Mouse (Mus musculus): Measurements from ENCODE around the gene Bad. TPM values are rescaled to one million over a fixed set of nuclear protein-coding genes. Genes with fewer than 3 reads are reported as not detected.
A peak's percentile ranks its signal among the peaks of the same experiment; 100 is the strongest.

The Bad gene
- polyA plus RNA-seq, 1 experiment from 2014 or later, result 87.4 TPM

DNA sequence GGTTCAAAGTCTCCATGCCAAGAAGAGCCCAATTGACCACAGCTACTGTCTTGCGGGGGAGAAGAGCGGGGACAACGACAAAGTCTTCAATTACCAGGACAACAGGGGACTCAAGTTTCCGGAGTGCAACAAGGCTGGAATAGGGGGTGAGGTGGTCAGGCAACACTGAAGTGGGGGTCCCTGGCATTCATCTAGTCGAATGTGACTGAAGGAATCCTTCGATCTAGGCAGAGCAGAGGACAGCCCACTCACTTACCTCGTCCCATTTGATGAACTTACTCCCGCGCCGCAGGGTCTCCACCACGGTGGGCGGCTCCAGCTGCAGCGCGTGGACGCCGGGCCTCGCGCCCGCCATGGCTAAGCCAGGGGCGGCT, 27.6 kb downstream of the Bad start:
- Histone ChIP-seq H3K9me3 (ENCODE audit: control insufficient read depth, low read length) (no peaks in the 10 kb centered on the region), H3K4me2 (ENCODE audit: low read depth, low read length) (peak overlapping the region; percentile 41), H3K9ac (replicated peaks; ENCODE audit: low read depth, low read length) (0 out of 2 replicates have a peak overlapping the region, but pooled peaks have one; percentile 4), H3K27ac (ENCODE audit: low read depth, low read length) (no peak overlapping the region), H3K36me3 (ENCODE audit: control insufficient read depth, insufficient read depth, low read length) (no peaks in the 10 kb centered on the region), H3K27me3 (ENCODE audit: control insufficient read depth, insufficient read depth, low read length) (no peaks in the 10 kb centered on the region; the same call in 1 of the 2 replicates), H3K4me3 (ENCODE audit: low read depth, low read length) (peak overlapping the region; percentile 25), H3K4me1 (ENCODE audit: control insufficient read depth, insufficient read depth, low read length) (peaks cover 9% of the 10 kb centered on the region; the same call in 1 of the 2 replicates)
- WGBS, result 3% methylated on average over 8 of the region's 20 CpGs
- ATAC-seq (ENCODE audit: low read depth), result 0 out of 2 replicates have a peak, but pooled peaks have one; percentile 7

DNA sequence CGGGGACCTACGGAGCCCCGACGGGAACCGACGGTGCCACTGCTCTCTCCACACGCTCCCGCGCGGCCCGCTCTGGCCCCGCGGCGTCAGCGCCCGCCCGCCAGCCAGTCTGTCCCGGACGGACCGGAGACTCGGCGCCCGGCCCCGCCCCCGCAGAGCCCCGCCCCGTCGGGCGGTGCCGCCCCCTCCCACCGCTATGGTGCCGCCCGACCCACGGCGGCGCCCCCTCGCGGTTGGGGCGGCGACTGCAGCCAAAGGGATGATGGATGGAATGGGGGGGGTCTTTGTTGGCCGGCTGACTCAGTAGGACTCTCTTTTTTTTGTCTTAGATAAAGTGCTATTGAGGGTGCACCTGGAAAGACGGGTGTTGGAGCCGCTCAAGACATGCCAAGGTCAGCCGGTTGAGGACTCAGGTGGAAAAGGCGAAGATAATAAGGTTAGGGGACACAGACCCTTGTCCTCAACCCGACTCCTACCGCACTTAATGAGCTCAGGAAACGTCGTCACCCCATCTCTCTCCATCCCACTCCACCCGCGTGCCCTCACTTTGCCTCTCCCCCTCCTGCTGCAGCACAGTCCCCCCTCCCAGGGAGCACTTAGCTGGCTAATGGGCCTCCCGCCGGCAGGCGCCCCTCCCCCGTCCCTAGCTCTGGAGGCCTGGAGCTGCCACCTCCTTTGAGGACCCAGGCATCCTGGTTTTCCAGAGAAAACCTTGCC, 28.2 kb downstream of the Bad start:
- under 1% methylated on average over 50 of the region's 55 CpGs for WGBS
- Histone ChIP-seq H3K27me3 (ENCODE audit: control insufficient read depth, insufficient read depth, low read length) (no peaks in the 10 kb centered on the region; the same call in 1 of the 2 replicates), H3K4me2 (ENCODE audit: low read depth, low read length) (peak overlapping the region; percentile 41), H3K9ac (replicated peaks; ENCODE audit: low read depth, low read length) (0 out of 2 replicates have a peak overlapping the region, but pooled peaks have one; percentile 4), H3K9me3 (ENCODE audit: control insufficient read depth, low read length) (no peaks in the 10 kb centered on the region), H3K4me1 (ENCODE audit: control insufficient read depth, insufficient read depth, low read length) (peaks cover 9% of the 10 kb centered on the region; the same call in 1 of the 2 replicates), H3K27ac (ENCODE audit: low read depth, low read length) (no peak overlapping the region), H3K36me3 (ENCODE audit: control insufficient read depth, insufficient read depth, low read length) (no peaks in the 10 kb centered on the region), H3K4me3 (ENCODE audit: low read depth, low read length) (peak overlapping the region; percentile 25)
- ATAC-seq (ENCODE audit: low read depth), result 0 out of 2 replicates have a peak, but pooled peaks have one; percentile 9

DNA sequence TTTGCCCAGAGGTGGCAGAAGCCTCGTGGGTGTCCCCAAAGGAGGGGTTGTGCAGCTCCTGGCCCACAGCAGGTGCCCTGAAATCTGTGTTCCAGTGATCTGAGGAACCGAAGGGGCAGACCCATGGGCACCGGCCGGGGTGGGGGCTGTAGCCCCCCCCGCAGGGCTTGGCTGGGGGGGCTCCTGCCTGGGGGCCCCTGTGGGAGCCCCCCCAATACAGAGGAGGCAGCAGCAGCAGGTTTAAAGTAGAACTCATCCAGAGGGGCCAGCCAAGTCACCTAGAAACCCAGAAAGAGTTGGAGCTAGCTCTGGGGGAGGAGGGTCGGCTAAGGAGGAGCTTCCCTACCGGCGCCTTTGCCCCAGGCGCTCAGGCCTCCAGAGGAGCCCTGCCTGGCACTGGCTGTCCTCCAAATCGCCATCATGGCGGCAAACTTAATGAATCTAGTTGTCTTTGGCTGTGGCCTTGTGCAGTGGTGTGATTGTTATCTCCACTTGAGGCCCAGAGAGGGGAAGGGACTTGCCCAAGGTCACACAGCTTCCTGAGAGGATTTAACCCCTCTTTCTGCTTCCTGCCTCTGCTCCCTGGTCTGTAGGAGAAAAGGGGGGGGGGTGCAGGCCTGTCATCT, 28.9 kb downstream of the Bad start:
- no peak for ATAC-seq (ENCODE audit: low read depth)
- Histone ChIP-seq H3K4me3 (ENCODE audit: low read depth, low read length) (no peak overlapping the region), H3K9ac (replicated peaks; ENCODE audit: low read depth, low read length) (no peak overlapping the region), H3K4me1 (ENCODE audit: control insufficient read depth, insufficient read depth, low read length) (peaks cover 9% of the 10 kb centered on the region; the same call in 1 of the 2 replicates), H3K9me3 (ENCODE audit: control insufficient read depth, low read length) (no peaks in the 10 kb centered on the region), H3K36me3 (ENCODE audit: control insufficient read depth, insufficient read depth, low read length) (no peaks in the 10 kb centered on the region), H3K27me3 (ENCODE audit: control insufficient read depth, insufficient read depth, low read length) (no peaks in the 10 kb centered on the region; the same call in 1 of the 2 replicates), H3K27ac (ENCODE audit: low read depth, low read length) (no peak overlapping the region), H3K4me2 (ENCODE audit: low read depth, low read length) (peak overlapping the region; percentile 41)
- 15% methylated on average over 11 of the region's 11 CpGs for WGBS

DNA sequence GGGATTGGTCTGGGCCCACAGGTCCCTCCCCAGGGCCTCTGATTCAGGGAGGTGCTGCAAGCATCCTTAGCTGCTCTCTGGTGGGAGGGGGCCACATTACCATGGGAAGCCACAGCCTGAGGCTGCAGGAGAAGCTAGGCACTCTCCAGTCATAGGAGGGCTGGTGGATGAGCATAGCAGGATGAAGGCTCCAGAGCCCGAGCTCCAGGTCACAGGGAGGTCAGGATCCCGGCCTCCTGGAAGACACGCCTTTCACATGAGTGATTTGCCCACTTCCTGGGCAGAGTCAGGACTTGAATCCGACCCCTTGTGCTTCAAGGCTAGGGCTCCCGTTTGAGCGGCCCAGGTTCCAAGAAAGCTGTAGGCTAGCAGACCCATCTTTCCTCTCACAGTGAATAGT, 30.0 kb downstream of the Bad start:
- H3K9ac ChIP-seq (replicated peaks; ENCODE audit: low read depth, low read length), result no peak overlapping the region
- WGBS, result 24% methylated on average over 6 of the region's 6 CpGs
- no peaks in the 10 kb centered on the region for H3K36me3 ChIP-seq (ENCODE audit: control insufficient read depth, insufficient read depth, low read length)
- no peak overlapping the region for H3K4me2 ChIP-seq (ENCODE audit: low read depth, low read length)
- H3K27me3 ChIP-seq (ENCODE audit: control insufficient read depth, insufficient read depth, low read length), result no peaks in the 10 kb centered on the region; the same call in 1 of the 2 replicates
- no peak overlapping the region for H3K27ac ChIP-seq (ENCODE audit: low read depth, low read length)
- H3K4me3 ChIP-seq (ENCODE audit: low read depth, low read length), result no peak overlapping the region
- H3K9me3 ChIP-seq (ENCODE audit: control insufficient read depth, low read length), result no peaks in the 10 kb centered on the region
- ATAC-seq (ENCODE audit: low read depth), result no peak
- H3K4me1 ChIP-seq (ENCODE audit: control insufficient read depth, insufficient read depth, low read length), result peaks cover 12% of the 10 kb centered on the region

DNA sequence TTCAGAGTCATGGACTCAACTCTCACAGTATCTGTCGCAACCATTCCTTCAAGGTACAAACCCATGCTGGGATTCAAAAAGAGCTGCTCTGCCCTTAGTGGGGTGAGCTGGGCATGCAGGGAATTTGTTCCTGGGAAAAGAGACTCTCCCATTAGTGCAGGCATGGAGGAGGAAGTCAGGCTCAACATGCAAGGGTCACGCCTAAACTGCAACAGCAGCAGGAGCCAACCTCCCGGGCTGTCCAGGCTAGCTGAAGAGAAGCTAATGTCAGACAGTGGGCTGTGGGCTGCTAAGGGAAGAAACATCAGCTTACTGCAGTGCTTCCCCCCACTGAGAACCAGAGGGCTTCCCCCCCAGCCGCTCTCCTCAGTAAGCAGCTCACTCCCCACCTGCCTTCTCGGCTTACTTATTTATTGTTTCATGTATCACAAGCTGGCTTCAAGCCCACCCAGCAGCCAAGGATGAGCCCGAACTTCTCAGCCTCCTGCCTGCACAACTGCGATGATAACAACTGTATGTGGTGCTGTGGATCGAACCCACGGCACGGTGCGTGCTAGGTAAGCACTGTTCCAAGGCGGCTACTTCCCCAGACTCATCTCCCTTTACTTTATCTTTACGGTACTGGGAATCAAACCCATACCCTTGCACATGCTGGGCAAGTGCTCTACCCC, 30.7 kb downstream of the Bad start:
- 78% methylated on average over 13 of the region's 13 CpGs for WGBS
- no peak overlapping the region for H3K9ac ChIP-seq (replicated peaks; ENCODE audit: low read depth, low read length)
- no peak overlapping the region for H3K4me3 ChIP-seq (ENCODE audit: low read depth, low read length)
- no peak overlapping the region for H3K27ac ChIP-seq (ENCODE audit: low read depth, low read length)
- H3K4me2 ChIP-seq (ENCODE audit: low read depth, low read length), result no peak overlapping the region
- no peaks in the 10 kb centered on the region for H3K9me3 ChIP-seq (ENCODE audit: control insufficient read depth, low read length)
- peaks cover 18% of the 10 kb centered on the region for H3K4me1 ChIP-seq (ENCODE audit: control insufficient read depth, insufficient read depth, low read length)
- H3K36me3 ChIP-seq (ENCODE audit: control insufficient read depth, insufficient read depth, low read length), result peaks cover 2% of the 10 kb centered on the region
- H3K27me3 ChIP-seq (ENCODE audit: control insufficient read depth, insufficient read depth, low read length), result no peaks in the 10 kb centered on the region; the same call in 1 of the 2 replicates
- no peak for ATAC-seq (ENCODE audit: low read depth)

DNA sequence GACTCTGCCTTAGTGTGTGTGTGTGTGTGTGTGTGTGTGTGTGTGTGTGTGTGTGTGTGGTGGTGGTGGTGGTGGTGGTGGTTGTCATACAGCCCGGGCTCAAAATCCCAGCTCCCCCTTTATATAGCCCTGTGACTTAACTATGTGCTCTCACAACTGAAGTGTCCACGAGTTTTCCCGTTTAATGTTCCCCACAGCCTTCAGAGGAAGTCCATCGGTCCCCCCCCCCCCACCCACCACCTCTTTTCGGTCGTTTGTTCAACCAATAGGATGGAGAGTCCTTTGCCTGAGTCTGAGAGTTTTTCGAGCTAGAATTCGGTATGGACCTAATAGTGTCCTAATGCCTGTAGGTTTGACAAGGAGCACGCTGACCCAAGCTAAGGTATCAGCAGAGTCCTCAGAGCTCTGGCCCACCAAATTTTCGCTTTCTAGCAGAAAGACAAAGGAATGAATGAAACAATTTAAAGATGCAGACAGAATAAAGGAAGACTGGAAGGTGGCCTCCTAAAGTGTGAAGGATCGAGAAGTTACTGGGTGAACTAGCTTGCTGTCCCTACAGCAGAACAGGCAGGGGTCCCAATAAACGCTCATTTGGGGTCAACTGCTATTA, 32.0 kb downstream of the Bad start:
- peak overlapping the region; percentile 92; the same call in 1 of the 2 replicates for H3K27ac ChIP-seq (ENCODE audit: low read depth, low read length)
- no peaks in the 10 kb centered on the region for H3K9me3 ChIP-seq (ENCODE audit: control insufficient read depth, low read length)
- ATAC-seq (ENCODE audit: low read depth), result no peak

DNA sequence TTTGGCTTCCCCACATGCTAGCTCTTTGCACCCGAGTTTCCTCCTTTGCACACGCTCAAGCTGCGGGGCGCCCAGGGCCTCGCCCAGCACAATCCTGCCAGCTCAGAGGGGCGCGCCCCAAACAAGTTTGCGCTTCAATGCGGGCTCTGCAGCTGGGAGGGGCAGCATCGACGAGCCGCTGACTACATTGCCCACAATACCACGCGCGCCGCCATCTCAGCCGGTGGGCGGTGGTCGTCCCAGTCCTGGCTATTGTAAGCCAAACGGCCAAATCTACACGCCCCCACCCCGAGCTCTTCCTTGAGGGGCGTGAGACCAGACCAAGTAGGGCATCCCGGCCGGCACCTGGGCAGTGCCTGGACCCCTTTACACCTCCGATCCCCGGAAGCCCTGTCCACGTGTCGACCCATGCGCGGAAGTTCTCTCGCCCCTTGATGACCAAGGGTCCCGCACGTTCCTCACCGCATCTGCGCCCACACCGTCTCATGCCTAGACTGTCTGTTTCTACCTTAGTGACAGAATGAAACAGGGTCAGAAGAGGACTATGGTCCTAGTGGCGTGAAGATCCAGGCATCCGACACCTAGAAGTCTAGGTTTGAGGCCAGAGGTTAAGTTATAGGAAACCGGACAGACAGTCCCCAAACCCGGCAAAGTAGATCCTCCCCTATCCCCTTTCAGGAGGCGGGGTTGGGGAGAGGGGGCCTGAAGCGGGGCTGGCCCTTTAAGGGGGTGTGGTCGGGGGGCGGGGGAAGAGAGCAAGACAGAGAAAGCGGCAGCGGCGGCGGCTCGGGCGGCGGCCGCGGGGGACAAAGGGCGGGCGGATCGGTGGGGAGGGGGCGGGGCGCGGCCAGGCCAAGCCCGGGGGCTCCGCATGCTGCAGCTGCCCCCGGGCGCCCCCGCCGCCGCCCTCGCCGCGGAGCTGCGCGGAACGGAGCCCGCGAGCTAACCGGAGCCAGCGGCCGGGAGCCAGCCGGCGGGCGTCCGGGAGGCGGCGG, 32.8 kb downstream of the Bad start, which contains the start of gene Ppp1r14b:
Gene Ppp1r14b (plus strand): TSS at position 758 of the 995 bp plus-strand sequence.
- no peaks in the 10 kb centered on the region for H3K9me3 ChIP-seq (ENCODE audit: control insufficient read depth, low read length)
- peak within 1 kb of the TSS; percentile 78 for H3K4me3 ChIP-seq (ENCODE audit: low read depth, low read length)
- H3K9ac ChIP-seq (replicated peaks; ENCODE audit: low read depth, low read length), result peak within 1 kb of the TSS; percentile 81
- peak within 1 kb of the TSS; percentile 90 for H3K4me2 ChIP-seq (ENCODE audit: low read depth, low read length)
- ATAC-seq (ENCODE audit: low read depth), result peak; percentile 60
- H3K27ac ChIP-seq (ENCODE audit: low read depth, low read length), result peak within 1 kb of the TSS; percentile 92
- WGBS, result 2% methylated on average over 65 of the region's 84 CpGs
- H3K4me1 ChIP-seq (ENCODE audit: control insufficient read depth, insufficient read depth, low read length), result peaks cover 34% of the 10 kb centered on the region
- no peaks in the 10 kb centered on the region for H3K27me3 ChIP-seq (ENCODE audit: control insufficient read depth, insufficient read depth, low read length)
- H3K36me3 ChIP-seq (ENCODE audit: control insufficient read depth, insufficient read depth, low read length), result peaks cover 14% of the 10 kb centered on the region

More for the DNA sequence above, 32.0 kb downstream of the Bad start:
- 33% methylated on average over 12 of the region's 12 CpGs for whole genome bisulfite sequencing
- H3K4me3 ChIP-seq (ENCODE audit: low read depth, low read length), result peak overlapping the region; percentile 78
- peak overlapping the region; percentile 81; the same call in 1 of the 2 replicates for H3K9ac ChIP-seq (replicated peaks; ENCODE audit: low read depth, low read length)
- no peaks in the 10 kb centered on the region; the same call in 1 of the 2 replicates for H3K27me3 ChIP-seq (ENCODE audit: control insufficient read depth, insufficient read depth, low read length)
- peak overlapping the region; percentile 57 for H3K4me2 ChIP-seq (ENCODE audit: low read depth, low read length)
- peaks cover 14% of the 10 kb centered on the region for H3K36me3 ChIP-seq (ENCODE audit: control insufficient read depth, insufficient read depth, low read length)
- peaks cover 26% of the 10 kb centered on the region for H3K4me1 ChIP-seq (ENCODE audit: control insufficient read depth, insufficient read depth, low read length)
